Mouse (Mus musculus): ENCODE results near the gene Tnfsf12. TPM values are rescaled to one million over a fixed set of nuclear protein-coding genes. Genes with fewer than 3 reads are reported as not detected.
A peak's percentile ranks its signal among the peaks of the same experiment; 100 is the strongest.
"Not testable (repeated sequence)": the region's sequence is repeated elsewhere in the genome, so short reads cannot be mapped to it uniquely, and the experiment has no call there.

Tnfsf12 gene
- polyA plus RNA-seq, 1 experiment from 2014 or later: 1.2 TPM

- H3K36me3 ChIP-seq; H3K9ac ChIP-seq (replicated peaks); H3K27ac ChIP-seq; H3K4me1 ChIP-seq (replicated peaks); ATAC-seq; H3K4me3 ChIP-seq (replicated peaks); H3K9me3 ChIP-seq; H3K4me2 ChIP-seq (replicated peaks); H3K27me3 ChIP-seq: not testable (repeated sequence)
- 94% methylated on average over 10 of the region's 10 CpGs for WGBS
Observed at GRCm38 (mm10) chr11:69702886-69703285, 7.2 kb upstream of the Tnfsf12 start.

- Histone ChIP-seq H3K4me2 (replicated peaks) (no peak overlapping the region), H3K4me1 (replicated peaks) (peaks cover 13% of the 10 kb centered on the region), H3K36me3 (no peaks in the 10 kb centered on the region), H3K27ac (no peak overlapping the region), H3K27me3 (0 out of 2 replicates have a peak, but pooled peaks cover 8% of the 10 kb centered on the region), H3K9ac (replicated peaks) (no peak overlapping the region), H3K9me3 (no peaks in the 10 kb centered on the region), H3K4me3 (replicated peaks) (no peak overlapping the region)
- 79% methylated on average over 1 of the region's 1 CpGs for WGBS
- ATAC-seq: no peak
Observed at GRCm38 (mm10) chr11:69699595-69699994, 3.9 kb upstream of the Tnfsf12 start.

- H3K36me3 ChIP-seq: no peaks in the 10 kb centered on the region
- H3K4me3 ChIP-seq (replicated peaks): no peak overlapping the region
- no peaks in the 10 kb centered on the region for H3K9me3 ChIP-seq
- no peak overlapping the region for H3K27ac ChIP-seq
- H3K27me3 ChIP-seq: 0 out of 2 replicates have a peak, but pooled peaks cover 8% of the 10 kb centered on the region
- 74% methylated on average over 5 of the region's 5 CpGs for WGBS
- H3K4me1 ChIP-seq (replicated peaks): peaks cover 13% of the 10 kb centered on the region
- no peak overlapping the region for H3K4me2 ChIP-seq (replicated peaks)
- ATAC-seq: no peak
- no peak overlapping the region for H3K9ac ChIP-seq (replicated peaks)
Observed at GRCm38 (mm10) chr11:69698574-69698973, 2.9 kb upstream of the Tnfsf12 start.

GRCm38 (mm10) chr11:69697396-69697795 lies 1.7 kb upstream of the Tnfsf12 start:
- no peak for ATAC-seq
- no peak overlapping the region for H3K4me2 ChIP-seq (replicated peaks)
- H3K27me3 ChIP-seq: 0 out of 2 replicates have a peak, but pooled peaks cover 8% of the 10 kb centered on the region
- H3K4me3 ChIP-seq (replicated peaks): no peak overlapping the region
- H3K27ac ChIP-seq: no peak overlapping the region
- 90% methylated on average over 3 of the region's 3 CpGs for WGBS
- H3K36me3 ChIP-seq: no peaks in the 10 kb centered on the region
- peaks cover 18% of the 10 kb centered on the region for H3K4me1 ChIP-seq (replicated peaks)
- H3K9me3 ChIP-seq: no peaks in the 10 kb centered on the region
- H3K9ac ChIP-seq (replicated peaks): no peak overlapping the region

- Histone ChIP-seq H3K9me3 (no peaks in the 10 kb centered on the region), H3K36me3 (no peaks in the 10 kb centered on the region), H3K27me3 (0 out of 2 replicates have a peak, but pooled peaks cover 8% of the 10 kb centered on the region), H3K27ac (no peak overlapping the region), H3K4me2 (replicated peaks) (peak overlapping the region; percentile 89), H3K4me3 (replicated peaks) (peak overlapping the region; percentile 47), H3K9ac (replicated peaks) (peak overlapping the region; percentile 80; the same call in 1 of the 2 replicates), H3K4me1 (replicated peaks) (peaks cover 18% of the 10 kb centered on the region)
- 38% methylated on average over 6 of the region's 6 CpGs for WGBS
- ATAC-seq: 0 out of 2 replicates have a peak, but pooled peaks have one; percentile 24
Observed at GRCm38 (mm10) chr11:69695046-69695360, 646 bp downstream of the Tnfsf12 start.

GRCm38 (mm10) chr11:69693421-69693965 lies 2.2 kb downstream of the Tnfsf12 start:
- no peak overlapping the region for H3K9ac ChIP-seq (replicated peaks)
- H3K4me2 ChIP-seq (replicated peaks): no peak overlapping the region
- H3K27ac ChIP-seq: no peak overlapping the region
- no peak for ATAC-seq
- H3K27me3 ChIP-seq: 0 out of 2 replicates have a peak, but pooled peaks cover 8% of the 10 kb centered on the region
- H3K4me1 ChIP-seq (replicated peaks): peaks cover 18% of the 10 kb centered on the region
- WGBS: 50% methylated on average over 11 of the region's 11 CpGs
- no peaks in the 10 kb centered on the region for H3K36me3 ChIP-seq
- H3K9me3 ChIP-seq: no peaks in the 10 kb centered on the region
- no peak overlapping the region for H3K4me3 ChIP-seq (replicated peaks)

- 78% methylated on average over 6 of the region's 6 CpGs for WGBS
- H3K27ac ChIP-seq: no peak overlapping the region
- 0 out of 2 replicates have a peak, but pooled peaks cover 8% of the 10 kb centered on the region for H3K27me3 ChIP-seq
- peaks cover 18% of the 10 kb centered on the region for H3K4me1 ChIP-seq (replicated peaks)
- no peaks in the 10 kb centered on the region for H3K36me3 ChIP-seq
- H3K4me3 ChIP-seq (replicated peaks): no peak overlapping the region
- H3K9me3 ChIP-seq: no peaks in the 10 kb centered on the region
- no peak for ATAC-seq
- H3K9ac ChIP-seq (replicated peaks): no peak overlapping the region
- no peak overlapping the region for H3K4me2 ChIP-seq (replicated peaks)
Observed at GRCm38 (mm10) chr11:69692863-69693262, 2.8 kb downstream of the Tnfsf12 start.

GRCm38 (mm10) chr11:69692196-69692811 lies 3.3 kb downstream of the Tnfsf12 start:
- H3K4me1 ChIP-seq (replicated peaks): peaks cover 18% of the 10 kb centered on the region
- H3K4me3 ChIP-seq (replicated peaks): no peak overlapping the region
- no peak for ATAC-seq
- H3K36me3 ChIP-seq: no peaks in the 10 kb centered on the region
- H3K27me3 ChIP-seq: 0 out of 2 replicates have a peak, but pooled peaks cover 9% of the 10 kb centered on the region
- no peak overlapping the region for H3K4me2 ChIP-seq (replicated peaks)
- WGBS: 85% methylated on average over 9 of the region's 9 CpGs
- no peak overlapping the region for H3K9ac ChIP-seq (replicated peaks)
- H3K27ac ChIP-seq: no peak overlapping the region
- no peaks in the 10 kb centered on the region for H3K9me3 ChIP-seq

- no peak overlapping the region for H3K27ac ChIP-seq
- no peaks in the 10 kb centered on the region for H3K36me3 ChIP-seq
- WGBS: 92% methylated on average over 1 of the region's 1 CpGs
- H3K4me3 ChIP-seq (replicated peaks): no peak overlapping the region
- peaks cover 11% of the 10 kb centered on the region; the same call in 1 of the 2 replicates for H3K4me1 ChIP-seq (replicated peaks)
- H3K4me2 ChIP-seq (replicated peaks): no peak overlapping the region
- H3K9me3 ChIP-seq: no peaks in the 10 kb centered on the region
- no peak for ATAC-seq
- H3K9ac ChIP-seq (replicated peaks): no peak overlapping the region; the same call in 1 of the 2 replicates
- H3K27me3 ChIP-seq: peaks cover 13% of the 10 kb centered on the region; the same call in 1 of the 2 replicates
Observed at GRCm38 (mm10) chr11:69689891-69690290, 5.8 kb downstream of the Tnfsf12 start.

GRCm38 (mm10) chr11:69687061-69687460 lies 8.6 kb downstream of the Tnfsf12 start:
- Histone ChIP-seq H3K27ac (no peak overlapping the region), H3K9ac (replicated peaks) (peak overlapping the region; percentile 44; the same call in 1 of the 2 replicates), H3K4me2 (replicated peaks) (no peak overlapping the region), H3K4me3 (replicated peaks) (no peak overlapping the region), H3K4me1 (replicated peaks) (peaks cover 18% of the 10 kb centered on the region), H3K9me3 (no peaks in the 10 kb centered on the region), H3K27me3 (peaks cover 13% of the 10 kb centered on the region; the same call in 1 of the 2 replicates), H3K36me3 (no peaks in the 10 kb centered on the region)
- WGBS: 56% methylated on average over 5 of the region's 5 CpGs
- ATAC-seq: no peak

- H3K4me1 ChIP-seq (replicated peaks): peaks cover 18% of the 10 kb centered on the region
- H3K4me3 ChIP-seq (replicated peaks): no peak overlapping the region
- no peak for ATAC-seq
- no peak overlapping the region for H3K27ac ChIP-seq
- WGBS: 14% methylated on average over 4 of the region's 4 CpGs
- no peaks in the 10 kb centered on the region for H3K9me3 ChIP-seq
- peaks cover 13% of the 10 kb centered on the region; the same call in 1 of the 2 replicates for H3K27me3 ChIP-seq
- no peaks in the 10 kb centered on the region for H3K36me3 ChIP-seq
- H3K9ac ChIP-seq (replicated peaks): peak overlapping the region; percentile 28; the same call in 1 of the 2 replicates
- no peak overlapping the region for H3K4me2 ChIP-seq (replicated peaks)
Observed at GRCm38 (mm10) chr11:69686377-69686776, 9.3 kb downstream of the Tnfsf12 start.

- Histone ChIP-seq H3K4me2 (replicated peaks) (no peak within 1 kb of the TSS), H3K4me3 (replicated peaks) (no peak within 1 kb of the TSS), H3K36me3 (no peaks in the 10 kb centered on the region), H3K9ac (replicated peaks) (peak within 1 kb of the TSS; percentile 28; the same call in 1 of the 2 replicates), H3K9me3 (no peaks in the 10 kb centered on the region), H3K4me1 (replicated peaks) (peaks cover 24% of the 10 kb centered on the region), H3K27ac (no peak within 1 kb of the TSS), H3K27me3 (peaks cover 13% of the 10 kb centered on the region; the same call in 1 of the 2 replicates)
- WGBS: 55% methylated on average over 10 of the region's 10 CpGs
- no peak for ATAC-seq
Observed at GRCm38 (mm10) chr11:69685526-69686148, 10.0 kb downstream of the Tnfsf12 start, which contains the start of gene Tnfsf13. Gene Tnfsf13 (minus strand): TSS chr11:69685784.
